Mouse (Mus musculus): ENCODE measurements around the gene Dbndd1. TPM values are rescaled to one million over a fixed set of nuclear protein-coding genes. Genes with fewer than 3 reads are reported as not detected.

Gene Dbndd1
- polyA plus RNA-seq (2021; fragmentation: Nextera tagmentation), result 14.6 and 17.6 TPM in 2 replicates
- long read RNA-seq, experiment 1, transcript Dbndd1-201 (4 exons, 1,677 nt), result major isoform, 23 of 30 reads
- long read RNA-seq, experiment 1, partial matches to known transcripts, result 2 of 30 reads
- long read RNA-seq, experiment 1, other reads (novel, unspliced or antisense), result 5 of 30 reads
- long read RNA-seq, experiment 2, transcript Dbndd1-201 (4 exons, 1,677 nt), result major isoform, 134 of 145 reads
- long read RNA-seq, experiment 2, partial matches to known transcripts, result 0 of 145 reads
- long read RNA-seq, experiment 2, other reads (novel, unspliced or antisense), result 10 of 145 reads

DNA sequence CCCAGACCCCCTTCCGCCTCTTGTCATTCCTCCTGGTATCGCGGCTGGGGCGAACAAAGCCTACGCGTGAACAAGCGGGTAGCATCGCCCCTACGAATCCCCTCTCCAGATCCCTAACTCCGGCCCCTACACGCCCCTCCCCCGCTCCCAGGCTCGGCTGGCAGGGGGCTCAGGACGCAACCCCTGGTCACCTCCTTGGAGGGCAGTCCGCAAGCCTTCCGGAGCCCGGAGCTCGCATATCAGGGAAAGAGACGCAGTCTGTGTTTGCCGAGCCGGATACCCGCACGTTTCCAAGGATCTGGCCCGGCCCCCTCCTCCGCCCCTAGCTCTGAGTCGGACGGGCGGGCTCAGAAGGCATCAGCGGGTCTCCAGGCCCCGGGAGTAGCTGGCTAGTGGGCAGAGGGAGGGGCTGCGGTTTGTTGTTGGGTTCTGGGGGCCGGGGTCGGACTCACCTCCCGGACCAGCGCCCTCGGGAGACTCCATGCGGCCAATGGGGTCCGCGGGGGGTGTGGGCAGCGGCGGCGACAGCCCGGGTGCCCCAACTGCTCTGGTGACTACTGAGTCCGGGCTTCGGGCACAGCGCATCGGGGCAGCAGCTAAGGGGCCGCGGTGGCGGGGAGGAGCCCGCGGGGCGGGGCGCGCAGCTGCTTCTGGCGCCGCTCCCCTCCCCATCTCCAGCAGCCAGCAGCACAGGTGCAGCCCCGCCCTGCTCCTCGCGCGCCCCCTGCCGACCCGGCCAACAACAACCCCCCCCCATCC is at the start of gene Dbndd1:
TSS of gene Dbndd1 (minus strand) at position 683 of the 759 bp plus-strand sequence.

DNA sequence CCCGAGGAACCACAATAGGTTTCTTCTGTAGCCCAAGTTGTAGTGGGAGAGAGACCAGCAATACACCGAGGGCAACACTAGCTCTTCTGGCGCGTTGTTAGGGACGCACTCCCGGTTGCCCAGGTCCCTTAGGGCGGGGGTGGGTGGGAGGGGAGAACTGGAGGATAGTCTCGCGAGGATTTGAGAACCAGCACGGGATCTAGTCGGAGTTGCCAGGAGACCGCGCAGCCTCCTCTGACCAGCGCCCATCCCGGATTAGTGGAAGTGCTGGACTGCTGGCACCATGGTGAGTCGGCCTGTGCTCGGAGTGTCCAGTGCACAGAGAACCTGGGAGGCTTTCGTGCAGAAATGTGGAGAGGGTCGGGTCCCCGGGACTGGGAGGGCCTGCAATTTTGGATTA is 3.4 kb upstream of the Dbndd1 start, which contains the start of gene Gas8:
TSS of gene Gas8 (plus strand) at position 168 of the 400 bp plus-strand sequence.

DNA sequence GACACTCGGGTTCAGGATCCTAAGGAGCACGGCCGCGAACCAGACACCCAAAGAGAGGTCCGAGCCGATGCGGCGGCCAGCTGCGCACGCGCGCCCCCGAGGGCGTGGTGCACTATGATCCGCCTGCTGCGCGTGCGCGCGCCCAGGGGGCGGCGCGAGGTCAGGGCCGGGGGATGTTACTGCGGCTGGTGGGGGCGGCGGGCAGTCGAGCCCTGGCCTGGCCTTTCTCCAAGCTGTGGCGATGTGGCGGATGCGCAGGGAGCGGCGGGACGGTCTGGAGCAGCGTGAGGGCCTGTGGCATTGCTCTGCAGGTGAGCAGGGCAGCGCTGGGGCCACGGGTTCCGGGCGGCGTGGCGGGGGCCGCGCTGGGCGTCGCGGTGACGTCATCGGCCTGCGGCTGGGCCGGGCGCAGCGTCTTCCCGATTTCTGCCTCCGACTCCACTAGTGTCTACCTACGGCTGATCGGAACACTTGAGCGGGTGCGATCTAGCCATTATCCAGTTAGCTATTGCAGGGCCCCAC is 37.5 kb downstream of the Dbndd1 start, which contains the start of gene Afg3l1:
TSS of gene Afg3l1 (plus strand) at position 167 of the 522 bp plus-strand sequence.

Other genes starting within 250 kb of the Dbndd1 start
- 0.63 and 0.97 TPM in 2 replicates for gene Fanca, start 196.9 kb downstream of the Dbndd1 start, polyA plus RNA-seq (2021; fragmentation: Nextera tagmentation)
- gene Spire2, start 182.8 kb downstream of the Dbndd1 start, polyA plus RNA-seq (2021; fragmentation: Nextera tagmentation), result 2.0 and 2.2 TPM in 2 replicates
- gene Tcf25, start 141.7 kb downstream of the Dbndd1 start, polyA plus RNA-seq (2021; fragmentation: Nextera tagmentation), result 340 and 366 TPM in 2 replicates
- not detected in 2 replicates for gene Mc1r, start 108.4 kb downstream of the Dbndd1 start, polyA plus RNA-seq (2021; fragmentation: Nextera tagmentation)
- gene Tubb3, start 104.0 kb downstream of the Dbndd1 start, polyA plus RNA-seq (2021; fragmentation: Nextera tagmentation), result 353 and 392 TPM in 2 replicates
- gene Def8, start 91.9 kb downstream of the Dbndd1 start, polyA plus RNA-seq (2021; fragmentation: Nextera tagmentation), result 12.1 and 12.9 TPM in 2 replicates
- 5.5 and 6.6 TPM in 2 replicates for gene Afg3l1, start 37.6 kb downstream of the Dbndd1 start, polyA plus RNA-seq (2021; fragmentation: Nextera tagmentation)
- gene Gas8, start 3.4 kb upstream of the Dbndd1 start, polyA plus RNA-seq (2021; fragmentation: Nextera tagmentation), result 14.9 and 17.2 TPM in 2 replicates
- 3.3 TPM in 2 replicates for gene Rhou, start 138.5 kb upstream of the Dbndd1 start, polyA plus RNA-seq (2021; fragmentation: Nextera tagmentation)